Mouse (Mus musculus) ES-Bruce4 (cell line): ENCODE results near the gene Zbtb20. TPM values are rescaled to one million over a fixed set of nuclear protein-coding genes. Genes with fewer than 3 reads are reported as not detected.

Experiments
- H3K27ac ChIP-seq: 2 replicates; pipeline ENCODE4 v1.5.1; 2012; ENCODE audit warnings: low read length, inconsistent platforms; ENCODE audit not compliant: insufficient read depth
- H3K27me3 ChIP-seq: 2 replicates; pipeline ENCODE4 v1.6.1; 2012; ENCODE audit warnings: mild to moderate bottlenecking, low read length, inconsistent platforms; ENCODE audit not compliant: control insufficient read depth, poor library complexity, insufficient read depth, severe bottlenecking
- H3K36me3 ChIP-seq: 2 replicates; pipeline ENCODE4 v1.6.1; 2012; ENCODE audit warnings: inconsistent platforms, mild to moderate bottlenecking, low read length, moderate library complexity; ENCODE audit not compliant: control insufficient read depth, poor library complexity, insufficient read depth, severe bottlenecking
- H3K4me1 ChIP-seq: one replicate; pipeline ENCODE4 v1.8.1; 2011; ENCODE audit warnings: low read length; ENCODE audit not compliant: control insufficient read depth, insufficient read depth
- H3K4me3 ChIP-seq: 2 replicates; pipeline ENCODE4 v1.5.1; 2011; ENCODE audit warnings: low read depth, mild to moderate bottlenecking, low read length
- H3K9ac ChIP-seq: 2 replicates; pipeline ENCODE4 v1.6.1; 2012; ENCODE audit warnings: low read depth, mild to moderate bottlenecking, inconsistent platforms; ENCODE audit not compliant: poor library complexity, severe bottlenecking
- H3K9me3 ChIP-seq: replicated peaks from 2 replicates; pipeline ENCODE4 v1.6.1; 2012; ENCODE audit warnings: mild to moderate bottlenecking, low read length, inconsistent platforms; ENCODE audit not compliant: control insufficient read depth, poor library complexity, insufficient read depth, severe bottlenecking
- CTCF ChIP-seq: IDR thresholded peaks from one replicate; pipeline ENCODE4 v1.8.1; 2011; ENCODE audit warnings: low read depth, low read length
- EP300 ChIP-seq: IDR thresholded peaks from 2 replicates; pipeline ENCODE4 v1.6.1; 2011; ENCODE audit warnings: low read depth, low read length; ENCODE audit not compliant: insufficient read depth
- POLR2A ChIP-seq: IDR thresholded peaks from one replicate; pipeline ENCODE4 v1.8.1; 2011; ENCODE audit warnings: low read length; ENCODE audit not compliant: insufficient read depth
- polyA plus RNA-seq: library from polyadenylated mRNA; stranded (reverse); fragments of >200 nt; gene quantifications from 2 replicates; pipeline ENCODE4 v1.2.4, GENCODE M21; 2011; ENCODE audit warnings: low read depth; ENCODE audit not compliant: missing spikeins, insufficient read depth, insufficient read length

Zbtb20 gene
- polyA plus RNA-seq, 1 experiment: 9.9 TPM

DNA sequence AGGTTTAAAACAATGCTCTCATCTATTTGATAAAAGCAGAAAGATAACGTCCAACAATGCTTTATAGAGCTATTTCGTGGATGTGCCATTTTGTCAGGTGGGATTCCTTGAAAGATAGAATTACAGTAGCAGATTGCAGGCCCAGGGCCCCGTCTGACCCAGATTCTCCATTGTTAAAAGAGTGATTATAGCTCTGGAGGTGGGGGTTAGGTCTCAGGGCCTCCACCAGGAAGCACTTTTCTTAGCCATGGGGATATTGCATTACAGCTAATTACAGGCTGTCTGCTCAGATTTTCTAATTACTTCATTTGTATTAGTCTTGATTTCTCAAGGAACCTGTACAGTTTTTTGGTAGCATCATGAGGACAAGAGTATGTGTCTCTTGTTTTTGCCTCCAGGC, 798.7 kb downstream of the Zbtb20 start:
- TF ChIP-seq POLR2A (no peak), CTCF (no peak), EP300 (no peak)
- no peak overlapping the region for H3K4me3 ChIP-seq
- H3K36me3 ChIP-seq: no peaks in the 10 kb centered on the region
- no peaks in the 10 kb centered on the region for H3K4me1 ChIP-seq
- no peak overlapping the region for H3K9ac ChIP-seq
- H3K9me3 ChIP-seq: no peaks in the 10 kb centered on the region
- H3K27ac ChIP-seq: no peak overlapping the region
- H3K27me3 ChIP-seq: no peaks in the 10 kb centered on the region

DNA sequence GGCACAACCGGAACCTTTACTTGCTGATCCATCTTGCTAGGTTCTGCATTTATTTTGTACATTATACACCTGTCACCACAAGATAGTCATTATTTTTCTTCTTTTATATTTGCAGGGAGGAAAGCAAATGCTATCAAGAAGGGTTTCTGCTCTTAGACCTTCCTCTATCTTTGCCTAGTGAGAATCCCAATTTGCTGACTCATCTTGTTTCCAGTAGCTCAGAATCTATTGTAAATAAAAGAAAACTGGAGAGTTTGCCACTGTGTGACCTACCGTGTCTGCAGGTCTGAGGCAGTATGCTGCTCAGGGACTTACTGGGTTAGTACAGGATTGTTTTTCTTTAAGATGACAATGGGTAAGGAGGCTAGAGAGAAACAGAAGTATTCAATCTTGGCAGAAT, 812.3 kb downstream of the Zbtb20 start:
- Histone ChIP-seq H3K9ac (no peak overlapping the region), H3K27me3 (no peaks in the 10 kb centered on the region; the same call in 1 of the 2 replicates), H3K36me3 (no peaks in the 10 kb centered on the region), H3K4me1 (no peaks in the 10 kb centered on the region), H3K4me3 (no peak overlapping the region), H3K9me3 (no peaks in the 10 kb centered on the region), H3K27ac (no peak overlapping the region)
- TF ChIP-seq CTCF: no peak

DNA sequence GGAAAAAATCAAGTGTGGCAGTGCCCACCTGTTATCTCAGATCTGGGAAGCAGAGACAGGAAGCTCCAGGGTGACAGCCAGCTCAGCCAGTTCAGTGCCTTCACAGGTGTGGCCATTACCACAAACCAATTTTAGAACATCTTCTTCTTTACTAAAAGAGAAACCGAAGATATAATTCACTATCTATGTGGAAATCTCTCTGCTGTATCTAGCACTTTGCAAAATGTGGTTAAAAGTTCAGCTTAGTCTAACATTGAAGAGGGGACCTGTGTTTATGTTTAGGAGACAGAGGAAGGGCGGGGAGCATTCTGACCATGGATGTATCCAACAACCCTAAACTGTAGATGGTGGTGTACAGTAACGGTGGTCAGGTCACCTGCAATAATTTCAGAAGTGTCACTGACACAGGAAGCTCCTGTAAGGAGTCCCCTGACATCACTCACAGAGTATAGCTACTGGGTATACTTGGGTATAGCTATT, 814.6 kb downstream of the Zbtb20 start:
- Histone ChIP-seq H3K9ac (no peak overlapping the region), H3K27ac (no peak overlapping the region), H3K9me3 (no peaks in the 10 kb centered on the region), H3K27me3 (no peaks in the 10 kb centered on the region; the same call in 1 of the 2 replicates), H3K36me3 (no peaks in the 10 kb centered on the region), H3K4me3 (no peak overlapping the region), H3K4me1 (no peaks in the 10 kb centered on the region)
- TF ChIP-seq EP300 (no peak), POLR2A (no peak), CTCF (no peak)

DNA sequence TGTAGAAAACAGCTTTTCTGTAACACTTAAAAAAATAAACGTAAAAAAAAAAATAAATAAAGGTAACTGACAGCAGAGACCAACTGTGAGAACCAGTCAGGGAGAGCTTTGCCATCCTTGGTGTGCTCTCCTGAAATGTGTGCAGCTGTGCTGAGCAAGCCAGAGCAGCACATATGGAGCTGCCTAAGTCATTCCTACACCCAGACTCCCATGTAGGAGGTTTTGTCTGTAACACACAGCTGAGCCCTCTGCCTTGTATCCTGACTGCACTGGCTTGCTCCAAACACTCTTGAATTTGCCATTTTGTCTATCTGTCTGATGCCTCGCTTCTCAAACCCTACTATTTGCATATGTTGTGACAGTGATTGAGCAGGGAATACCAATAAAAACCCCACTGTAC, 815.2 kb downstream of the Zbtb20 start:
- no peak overlapping the region for H3K4me3 ChIP-seq
- H3K36me3 ChIP-seq: no peaks in the 10 kb centered on the region
- no peaks in the 10 kb centered on the region; the same call in 1 of the 2 replicates for H3K27me3 ChIP-seq

DNA sequence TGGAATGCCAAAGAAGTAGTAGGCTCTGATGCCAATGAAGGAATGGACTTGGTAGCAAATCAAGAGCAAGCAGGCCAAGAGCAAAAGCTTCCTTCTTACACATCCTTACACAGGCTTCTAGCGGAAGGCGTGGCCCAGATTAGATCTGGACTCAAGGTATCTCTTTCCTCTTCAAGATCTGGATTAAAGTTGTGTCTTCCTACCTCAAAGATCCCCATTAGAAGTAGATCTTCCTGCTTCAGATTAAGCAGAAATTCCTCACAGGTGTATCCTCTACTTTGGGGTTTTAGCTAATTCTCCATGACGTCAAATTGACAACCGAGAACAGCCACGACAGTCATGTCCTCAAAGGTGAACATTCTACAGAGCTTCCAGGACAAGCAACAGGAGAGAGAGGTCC, 816.1 kb downstream of the Zbtb20 start:
- no peak overlapping the region for H3K4me3 ChIP-seq
- H3K9me3 ChIP-seq: no peaks in the 10 kb centered on the region
- H3K27me3 ChIP-seq: no peaks in the 10 kb centered on the region; the same call in 1 of the 2 replicates
- H3K36me3 ChIP-seq: no peaks in the 10 kb centered on the region
- no peaks in the 10 kb centered on the region for H3K4me1 ChIP-seq
- TF ChIP-seq EP300: no peak
- no peak for TF ChIP-seq POLR2A
- no peak overlapping the region for H3K9ac ChIP-seq
- H3K27ac ChIP-seq: no peak overlapping the region

More for the DNA sequence above, 815.2 kb downstream of the Zbtb20 start:
- H3K9me3 ChIP-seq: no peaks in the 10 kb centered on the region
- H3K9ac ChIP-seq: no peak overlapping the region
- no peaks in the 10 kb centered on the region for H3K4me1 ChIP-seq
- TF ChIP-seq CTCF (no peak), POLR2A (no peak), EP300 (no peak)
- H3K27ac ChIP-seq: no peak overlapping the region
